Mouse (Mus musculus) brain, embryonic 14.5 days (tissue): ENCODE measurements around the gene Hacl1.

ENCODE experiments used
- CTCF ChIP-seq: fragments of 200-500 bp; IDR thresholded peaks from 2 replicates; pipeline ENCODE4 v1.5.1; 2012; ENCODE audit warnings: inconsistent platforms, mild to moderate bottlenecking, moderate library complexity, borderline replicate concordance; ENCODE audit not compliant: insufficient read depth, insufficient read length; ENCODE audit errors: extremely low read depth
- POLR2A ChIP-seq: fragments of 200-500 bp; IDR thresholded peaks from 2 replicates; pipeline ENCODE4 v1.6.1; 2012; ENCODE audit warnings: mild to moderate bottlenecking, inconsistent platforms, borderline replicate concordance; ENCODE audit not compliant: poor library complexity, insufficient read depth, insufficient read length, severe bottlenecking; ENCODE audit errors: extremely low read depth

- TF ChIP-seq POLR2A = no peak
- no peak for TF ChIP-seq CTCF
Observed at GRCm38 (mm10) chr14:31665566-31665940, 24.5 kb upstream of the Hacl1 start.
